Mouse (Mus musculus) hematopoietic stem cell, adult 5-6 weeks (primary cell): ENCODE measurements at regions not wholly inside any gene's neighbourhood (a gene's known extent, or its start where the extent isn't known, plus 50 kb on each side); places are given as distances from the start of the nearest gene placed in this dataset.

Source experiments
- ATAC-seq, 2 experiments: fragments of 125-278 bp in 1 of 2; replicated peaks in 1 of 2; 2 replicates each; pipeline ENCODE4 v1.8.0; 2016 to 2017; ENCODE audit warnings: inconsistent platforms in 2 of 2, mild to moderate bottlenecking in 2 of 2, moderate number of reproducible peaks in 2 of 2, low read depth in 1 of 2, moderate TSS enrichment in 1 of 2; ENCODE audit not compliant: low FRiP score in 2 of 2, poor library complexity in 2 of 2, severe bottlenecking in 2 of 2, insufficient read depth in 1 of 2, low TSS enrichment in 1 of 2

DNA sequence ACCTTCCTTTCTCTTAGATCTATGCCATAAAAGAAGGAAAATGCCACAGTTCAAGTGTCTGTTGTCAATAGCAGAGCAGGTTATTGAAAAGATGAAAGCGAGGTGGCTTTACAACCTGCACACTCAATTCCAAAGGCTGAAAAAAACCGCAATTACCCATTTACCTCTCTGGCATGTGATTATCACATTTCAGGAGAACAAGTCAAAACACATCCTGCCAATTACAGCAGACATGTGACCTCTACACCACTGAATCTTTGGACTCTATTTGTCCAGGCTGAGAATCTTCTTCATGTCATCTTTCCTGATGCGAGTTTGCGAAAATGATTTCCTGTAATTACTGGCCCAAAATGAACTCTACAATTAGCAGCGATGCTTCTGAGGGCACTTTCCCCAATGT lies 338.8 kb downstream of the Eipr1 start:
- no peak for ATAC-seq

DNA sequence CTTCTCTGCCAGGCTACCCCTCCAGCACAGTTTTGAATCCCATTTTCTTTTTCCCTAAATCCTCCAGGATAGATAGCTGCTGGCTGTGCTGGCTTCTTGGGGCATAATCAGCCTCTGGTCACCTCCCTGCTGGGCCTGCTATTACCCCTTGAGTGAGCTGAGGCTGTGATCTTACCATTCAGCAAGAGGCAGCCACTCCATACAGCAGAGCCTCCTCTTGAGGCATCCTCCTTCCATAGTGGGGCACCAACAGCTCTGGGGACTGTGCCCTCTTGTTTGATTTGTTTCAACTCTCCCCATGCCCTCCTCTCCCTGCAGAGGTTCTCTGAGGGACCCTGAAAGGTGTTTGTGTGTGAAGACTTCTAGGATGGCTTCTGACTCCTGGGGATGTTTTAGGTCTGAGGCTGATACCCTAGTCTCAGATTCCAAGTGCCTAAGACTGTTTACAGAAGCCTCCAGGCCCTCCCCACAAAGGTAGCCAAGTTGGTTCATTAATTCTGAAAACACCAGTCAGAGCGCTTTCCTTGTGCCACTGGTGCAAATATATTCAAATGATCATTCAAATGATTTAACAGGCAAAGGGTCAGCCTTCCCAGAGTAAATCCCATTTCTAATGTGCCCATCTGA lies 343.9 kb downstream of the Eipr1 start:
- ATAC-seq, result no peak

DNA sequence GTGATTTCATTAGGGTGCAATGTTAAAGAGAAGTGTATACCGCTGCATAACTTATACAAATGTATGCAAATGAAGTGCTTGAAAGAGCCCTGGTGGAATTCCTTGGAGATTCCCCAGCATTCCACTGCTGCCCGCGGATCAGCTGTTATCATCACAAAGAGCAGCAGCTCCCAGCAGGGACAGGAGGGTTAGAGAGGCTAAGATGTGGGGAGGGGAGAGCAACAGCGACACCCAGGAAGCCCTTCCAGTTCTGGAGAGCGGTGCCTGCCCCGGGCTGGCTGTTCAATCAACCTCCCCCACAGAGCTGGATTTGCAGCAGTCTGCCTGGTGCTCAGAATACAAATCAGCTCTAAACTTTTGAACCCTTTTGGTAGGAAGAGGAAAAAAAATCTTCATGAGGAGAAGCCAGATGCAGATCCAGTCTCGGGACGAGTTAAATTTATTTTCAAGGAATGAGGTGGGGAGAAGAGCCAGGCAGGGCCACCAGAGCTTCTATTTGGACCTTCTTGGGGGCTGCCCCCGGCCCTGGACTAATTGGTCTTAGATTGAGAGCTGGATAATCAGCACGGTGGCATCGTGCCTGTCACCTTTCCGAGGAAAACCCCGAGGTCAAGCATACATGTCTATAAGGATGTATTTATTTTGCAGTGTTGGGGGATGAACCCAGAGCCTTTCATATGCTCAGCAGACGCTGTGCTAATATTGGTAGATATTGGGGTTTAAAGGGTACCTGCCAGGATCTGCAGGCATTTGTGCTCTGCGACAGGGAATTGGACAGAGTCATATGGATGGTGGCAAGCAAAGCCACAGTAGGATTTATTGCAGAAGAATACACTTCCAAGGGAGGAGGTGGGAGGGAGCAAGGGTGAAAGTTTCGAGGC lies 344.7 kb downstream of the Eipr1 start:
- no peak for ATAC-seq

DNA sequence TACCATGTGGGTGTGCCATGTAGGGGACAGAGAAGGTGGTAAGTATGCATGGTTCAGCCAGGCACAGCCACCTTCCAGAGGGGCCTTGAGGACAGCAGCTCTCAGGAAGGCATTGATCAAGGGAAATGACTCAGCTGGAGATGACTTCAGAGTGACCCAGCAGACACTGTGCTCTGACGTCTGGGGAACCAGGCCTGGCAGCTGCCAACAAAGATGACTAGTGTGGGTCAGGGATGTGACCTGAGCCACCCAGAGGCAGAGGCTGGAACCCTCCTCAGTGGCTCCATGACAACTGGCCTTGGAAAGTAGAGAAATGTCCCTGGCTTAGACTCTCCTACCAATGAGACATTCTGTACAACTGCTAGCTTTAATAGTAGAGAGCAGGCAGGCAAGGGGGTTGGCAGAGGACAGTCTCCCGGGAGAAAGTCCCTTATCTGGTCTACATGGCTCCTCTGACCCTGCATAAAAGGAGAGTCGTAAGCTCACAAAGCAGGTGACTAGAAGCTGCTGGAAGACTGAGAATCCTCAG lies 348.5 kb downstream of the Eipr1 start:
- ATAC-seq, result no peak

DNA sequence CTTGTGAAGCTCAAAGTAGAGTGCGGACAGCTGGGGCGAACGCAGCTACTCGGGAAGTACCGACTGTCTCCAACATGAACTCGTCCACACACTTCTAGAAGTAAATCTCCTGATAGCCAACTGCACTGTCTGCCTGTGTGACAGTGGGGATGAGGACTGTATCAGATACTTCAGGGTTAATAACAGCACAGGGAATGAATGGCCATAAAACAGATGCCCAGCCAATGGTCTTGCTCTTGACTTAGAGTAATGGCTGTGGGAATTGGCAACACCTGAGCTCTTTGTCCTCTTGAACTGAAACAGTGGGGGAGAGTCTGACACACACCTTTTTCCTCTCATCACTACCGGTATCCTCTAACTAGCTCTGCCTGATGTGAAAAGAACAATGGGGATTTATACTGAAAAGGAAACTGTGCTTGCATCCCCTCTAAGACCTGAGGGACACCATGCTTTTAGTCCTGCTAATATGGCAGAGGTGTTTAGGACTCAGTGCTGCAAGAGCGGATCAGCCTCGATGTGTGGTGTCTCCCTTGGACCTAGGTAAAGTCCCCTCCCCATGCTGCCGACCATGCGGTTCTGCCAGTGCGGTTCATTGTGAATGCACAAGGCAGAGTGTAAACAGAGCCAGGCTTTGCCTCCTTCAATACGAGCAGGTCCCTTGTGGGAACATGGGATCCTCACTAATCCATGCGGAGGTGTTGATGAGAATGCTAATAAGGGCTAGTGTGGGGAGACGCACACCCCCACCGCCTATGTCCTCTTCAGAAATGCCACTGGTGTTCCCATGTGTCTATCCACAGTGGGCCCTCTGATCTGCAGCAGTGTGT lies 355.5 kb downstream of the Eipr1 start:
- no peak for ATAC-seq

DNA sequence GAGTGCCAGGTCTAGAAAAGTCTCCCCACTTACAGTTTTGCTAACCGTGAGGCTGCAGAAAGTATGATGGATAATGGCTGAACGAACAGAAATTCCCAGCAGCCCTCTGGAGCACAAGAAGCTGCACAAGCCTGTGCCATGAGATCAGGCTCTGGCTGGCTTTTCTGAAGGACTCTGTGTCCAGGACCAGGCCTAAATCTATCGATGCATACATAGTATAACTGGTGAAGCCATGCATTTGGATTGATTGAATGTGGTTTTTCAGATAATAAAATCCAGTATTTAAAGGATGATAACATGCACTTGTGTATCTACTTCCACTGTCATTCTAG lies 356.1 kb downstream of the Eipr1 start:
- no peak for ATAC-seq

DNA sequence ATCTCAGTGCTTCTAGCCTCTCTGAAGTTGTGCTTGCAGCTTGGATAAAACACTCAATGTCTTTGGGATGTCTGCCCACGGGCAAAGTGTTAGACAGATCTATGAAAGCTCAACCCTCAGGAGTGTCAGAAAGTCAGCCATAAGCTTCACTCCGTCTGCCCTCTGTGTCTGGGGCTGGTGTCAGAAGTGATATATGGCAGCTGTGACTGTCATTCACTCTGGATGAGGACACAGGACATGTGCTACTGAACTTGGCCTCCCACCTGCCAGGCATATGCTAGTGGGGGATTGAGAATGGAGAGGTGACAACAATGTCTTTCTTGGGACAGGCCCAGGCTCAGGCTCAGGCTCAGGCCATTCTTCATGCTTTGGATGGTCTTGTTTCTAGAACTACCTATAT lies 366.7 kb downstream of the Eipr1 start:
- ATAC-seq, result no peak

DNA sequence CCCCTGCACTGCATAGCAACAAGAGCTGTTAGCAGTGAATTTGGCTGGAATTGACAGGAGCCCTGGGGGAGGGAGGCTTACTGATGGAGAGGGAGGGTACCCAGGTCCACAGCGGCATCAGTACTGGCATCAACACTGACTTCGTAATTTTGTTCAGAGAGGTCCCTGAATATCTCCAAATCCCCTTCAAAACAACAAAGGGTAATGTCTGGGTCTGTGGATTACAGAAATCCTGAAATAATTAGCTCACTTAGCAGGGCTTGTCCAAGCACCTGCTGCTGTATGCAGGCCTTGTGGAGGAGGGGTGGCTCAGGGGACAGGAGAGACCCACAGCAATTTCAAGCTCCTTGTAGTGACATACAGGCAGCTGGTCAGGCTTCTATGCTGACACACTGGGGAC lies 369.6 kb downstream of the Eipr1 start:
- no peak for ATAC-seq

DNA sequence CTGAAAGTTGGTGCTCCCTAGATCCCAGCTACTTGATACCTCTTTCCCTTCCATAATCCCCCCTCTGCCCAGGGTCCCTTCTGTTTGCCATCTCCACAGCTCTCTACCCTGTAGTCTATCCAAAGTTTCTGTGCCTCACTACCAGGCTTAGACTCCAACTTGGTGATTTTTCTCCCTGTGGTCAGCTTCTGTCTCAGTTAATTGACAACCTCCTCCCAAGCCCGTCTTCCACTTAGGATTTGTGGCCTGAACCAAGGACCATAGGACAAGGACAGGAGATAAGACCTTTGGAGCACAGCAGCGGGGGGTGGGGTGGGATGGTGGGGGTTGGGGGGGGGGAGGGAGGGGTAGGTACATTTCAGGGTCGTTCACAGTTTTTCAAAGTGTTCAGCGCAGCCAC lies 371.3 kb downstream of the Eipr1 start:
- no peak for ATAC-seq

DNA sequence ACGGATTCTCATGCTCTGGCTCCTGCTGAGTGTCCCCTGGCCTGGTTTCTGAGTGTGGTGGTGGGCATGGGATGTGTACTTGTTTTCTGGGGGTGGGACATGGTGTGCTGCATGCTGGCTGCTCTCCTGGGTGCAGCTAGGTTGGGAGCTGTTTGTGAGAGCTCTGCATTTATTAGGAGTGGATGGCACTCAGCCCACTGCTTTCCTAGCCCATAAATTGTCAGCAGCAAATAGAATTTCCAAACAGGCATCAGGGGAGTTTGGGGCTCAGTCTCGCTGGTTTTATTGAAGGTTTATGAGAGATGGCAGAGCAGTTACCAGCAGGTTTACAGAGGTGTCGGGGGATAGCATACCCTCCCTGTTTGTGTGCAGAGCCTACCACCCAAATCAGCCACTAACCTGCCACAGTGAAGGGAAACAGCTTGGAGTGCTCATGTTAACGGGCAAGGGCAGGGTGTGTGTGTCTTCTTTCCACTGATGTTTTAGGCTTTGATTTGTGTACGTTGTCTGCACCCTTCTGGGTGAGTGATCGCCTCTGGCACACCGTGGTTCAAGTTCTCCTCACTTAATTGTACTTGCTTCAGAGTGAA lies 372.6 kb downstream of the Eipr1 start:
- no peak for ATAC-seq

DNA sequence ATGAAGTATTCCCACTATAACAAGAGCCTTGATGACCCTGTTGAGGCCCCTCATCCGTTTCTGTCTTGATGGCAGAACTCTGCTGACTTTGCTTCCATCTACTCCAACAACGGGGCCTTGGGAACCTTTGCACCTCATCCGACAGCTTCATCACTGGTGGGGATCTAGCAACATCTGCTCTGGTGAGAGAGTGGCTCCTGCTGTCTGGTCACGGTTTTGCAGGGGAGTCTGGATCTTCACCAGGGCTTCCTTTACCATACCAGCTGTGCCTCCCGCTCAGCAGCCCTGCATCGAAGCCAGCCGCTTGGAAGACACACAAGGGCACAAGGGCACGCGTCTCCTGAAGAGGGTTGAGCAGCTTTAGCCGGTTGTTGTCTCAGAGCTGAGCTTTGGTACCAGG lies 377.2 kb downstream of the Eipr1 start:
- ATAC-seq, result no peak

DNA sequence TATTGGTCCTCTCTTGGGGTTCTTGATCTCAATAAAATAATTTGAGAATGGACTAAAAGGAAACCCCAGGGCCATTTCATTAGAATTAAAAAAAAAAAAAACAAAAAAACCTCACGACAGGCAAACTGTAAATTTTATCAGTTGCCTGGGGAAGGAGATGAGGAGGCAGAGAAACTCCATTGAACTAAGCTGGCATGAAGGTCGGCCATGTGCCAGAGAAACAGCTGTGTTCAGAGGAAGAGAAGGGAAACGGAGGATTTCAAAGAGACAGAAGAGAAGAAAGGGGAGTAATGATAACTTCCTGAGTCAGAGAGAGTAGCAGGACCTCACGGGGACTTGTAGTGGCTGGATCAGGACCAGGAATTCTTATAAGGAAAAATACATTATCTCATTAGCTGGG lies 377.7 kb downstream of the Eipr1 start:
- ATAC-seq, result no peak

DNA sequence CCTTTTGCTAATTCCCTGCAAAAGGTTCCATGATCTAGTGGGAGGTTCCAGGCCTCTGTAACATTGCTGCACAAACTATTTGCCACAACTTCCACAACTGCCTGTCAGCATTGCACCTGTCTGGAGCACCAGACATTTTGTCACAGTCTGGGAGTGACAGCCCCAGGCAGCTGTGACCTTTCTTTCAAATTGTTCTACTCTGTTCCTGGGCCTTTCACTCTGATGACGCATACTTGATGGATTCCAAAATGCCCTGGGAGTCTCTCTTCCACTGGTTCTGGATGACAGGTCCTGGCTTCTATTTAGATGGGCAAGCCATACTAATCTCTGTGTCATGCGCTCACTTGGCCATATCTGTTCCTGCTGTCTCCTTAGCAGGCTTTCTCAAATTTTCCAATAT lies 382.7 kb downstream of the Eipr1 start:
- ATAC-seq, result no peak

DNA sequence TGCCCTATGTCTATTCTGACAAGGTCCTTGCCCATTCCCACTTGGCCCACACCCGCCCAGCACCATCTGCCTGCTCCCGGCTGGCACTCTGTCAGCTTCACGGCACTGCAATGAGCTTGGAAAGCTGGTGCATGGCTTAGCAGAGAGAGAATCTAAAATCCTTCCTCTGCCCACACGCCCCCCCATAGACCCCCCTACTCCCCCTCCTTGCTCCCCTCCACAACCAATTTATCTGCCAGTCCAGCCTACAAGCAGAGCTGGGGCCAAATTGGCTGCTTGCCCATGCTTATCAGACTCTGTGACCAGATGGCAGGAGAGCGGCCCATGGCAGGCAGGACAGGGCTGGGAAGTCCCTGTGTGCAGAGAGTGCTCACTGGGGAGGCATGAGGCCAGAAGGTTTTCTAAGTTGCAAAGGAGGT lies 385.3 kb downstream of the Eipr1 start:
- ATAC-seq, result no peak

DNA sequence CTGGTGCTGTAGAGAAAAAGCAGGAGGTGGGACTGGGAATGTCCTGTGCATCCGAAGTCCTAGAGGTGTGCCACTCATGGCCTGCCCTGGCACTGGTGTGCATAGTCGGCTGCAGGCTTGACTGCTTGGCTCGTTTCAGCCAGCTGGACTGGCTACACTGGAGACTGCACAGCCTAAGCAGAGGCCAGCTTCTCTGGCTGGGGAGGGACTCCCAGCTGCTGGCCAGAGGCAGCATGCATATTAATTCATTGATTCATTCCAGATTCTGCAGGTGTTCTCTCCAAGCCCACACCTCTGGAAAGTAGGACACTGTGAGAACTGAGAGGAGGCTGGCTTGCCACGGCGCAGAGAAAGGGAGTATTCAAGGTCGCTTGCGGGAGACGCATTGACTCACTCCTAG lies 385.9 kb downstream of the Eipr1 start:
- no peak for ATAC-seq

DNA sequence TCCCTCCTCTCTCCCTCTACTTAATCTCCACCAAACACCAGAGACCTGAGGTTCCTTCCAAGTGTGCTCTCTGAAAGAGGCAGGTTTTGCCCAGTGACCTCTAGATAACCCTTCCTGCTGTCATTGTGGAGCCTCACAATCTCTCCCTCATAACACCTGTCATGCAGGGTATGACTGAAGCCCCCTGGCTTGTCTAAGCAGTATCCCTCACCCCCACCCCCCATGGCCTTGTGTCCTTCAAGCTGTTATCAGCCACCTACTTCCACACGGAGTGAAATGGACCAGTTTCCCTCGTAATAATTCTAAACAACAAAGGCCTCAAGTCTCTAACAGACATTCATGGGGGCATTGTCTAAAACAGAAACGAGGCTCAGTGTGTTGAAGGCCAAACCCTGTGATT lies 387.6 kb upstream of the Myt1l start:
- ATAC-seq, result no peak

DNA sequence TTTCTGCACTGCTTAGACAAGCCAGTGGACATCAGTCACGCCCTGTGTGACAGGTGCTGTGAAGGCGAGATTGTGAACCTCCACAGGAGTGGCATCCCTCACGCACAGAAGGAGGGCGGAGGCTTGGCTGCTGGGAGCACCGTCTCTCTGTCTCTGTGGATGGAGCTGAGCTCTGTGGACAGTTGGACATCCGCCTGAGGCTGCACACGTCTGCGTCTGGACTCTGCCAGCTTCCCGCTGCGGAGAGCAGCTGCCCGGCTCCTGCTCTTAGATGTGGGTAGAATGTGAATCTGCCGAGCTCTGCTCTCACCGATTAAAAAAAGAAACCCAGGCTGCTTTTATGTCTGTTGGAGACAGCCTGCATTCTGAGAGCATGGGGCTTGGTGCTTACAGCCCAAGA lies 387.1 kb upstream of the Myt1l start:
- no peak for ATAC-seq

DNA sequence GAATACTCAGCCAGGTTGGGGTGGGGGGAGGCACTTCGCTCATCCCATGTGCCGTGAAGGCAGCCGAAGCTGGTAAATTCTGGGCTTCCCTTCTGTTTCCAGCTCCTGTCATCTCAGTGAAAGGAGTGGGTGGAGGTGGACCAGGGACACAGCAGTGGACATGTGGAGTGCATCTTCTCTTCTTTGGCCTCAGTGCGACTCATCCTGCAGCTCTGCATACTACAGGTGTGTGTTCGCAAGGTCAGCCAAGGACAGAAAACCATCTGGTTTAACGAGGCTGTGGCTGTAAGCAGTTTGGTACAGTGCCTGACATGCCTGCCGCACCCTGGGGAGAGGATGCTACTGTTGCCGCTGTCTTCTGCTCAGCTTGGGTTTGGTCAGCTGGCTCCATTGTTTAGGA lies 386.3 kb upstream of the Myt1l start:
- ATAC-seq, result no peak
